ENCODE assay signal across 9 mouse cellular contexts in genomic region chr17:36315689-36316253, GRCm38 (mm10). TPM values are rescaled to one million over a fixed set of nuclear protein-coding genes. Genes with fewer than 3 reads are reported as not detected.
DNase-seq lines count a peak whose midpoint lies in the region; ATAC-seq and TF ChIP-seq lines count a peak whose summit lies in the region.
"Had no signal": no experiment of that assay in that cellular context is flagged by ENCODE, and none has a peak within 500 bp of the region (broad histone marks: within the 10 kb centered on the region; RNA-seq: fewer than 3 reads in every experiment).

No protein-coding gene starts in this region.

- peak overlapping the region; percentile 75 for H3K4me2 ChIP-seq in lung, postnatal 0 days (replicated peaks; ENCODE audit: low read depth, low read length)
- H3K4me2 ChIP-seq in limb, embryonic 11.5 days (ENCODE audit: low read depth, severe bottlenecking), result peak overlapping the region; percentile 82

- no peaks in the 10 kb centered on the region for H3K36me3 ChIP-seq in lung, postnatal 0 days (ENCODE audit: insufficient read depth, low read length)
- no peaks in the 10 kb centered on the region for H3K36me3 ChIP-seq in limb, embryonic 11.5 days (ENCODE audit: control insufficient read depth, insufficient read depth, low read length)

- peak overlapping the region; percentile 74; the same call in 1 of the 2 replicates for H3K27ac ChIP-seq in cerebellum, adult 2 months (ENCODE audit: insufficient read depth, low read length)
- H3K27ac ChIP-seq in lung, postnatal 0 days (ENCODE audit: low read length), result no peak overlapping the region
- no peak overlapping the region for H3K27ac ChIP-seq in limb, embryonic 11.5 days (replicated peaks; ENCODE audit: low read depth, low read length)
- peak overlapping the region; percentile 88 for H3K27ac ChIP-seq in olfactory bulb, adult 2 months (ENCODE audit: insufficient read depth, low read depth, low read length)

- WGBS in cerebellum, adult 2 months, result 28% methylated on average over 5 of the region's 5 CpGs
- WGBS in lung, postnatal 0 days, result 30% methylated on average over 5 of the region's 5 CpGs
- 24% methylated on average over 5 of the region's 5 CpGs for WGBS in limb, embryonic 11.5 days
- 9% methylated on average over 5 of the region's 5 CpGs for WGBS in olfactory bulb, adult 2 months

- ATAC-seq in lung, postnatal 0 days, result no peak
- no peak for ATAC-seq in limb, embryonic 11.5 days (ENCODE audit: insufficient number of reproducible peaks, low FRiP score, low TSS enrichment, low read depth)
- ATAC-seq in megakaryocyte progenitor cell, adult 5-6 weeks (replicated peaks; ENCODE audit: poor library complexity), result no peak

- no peak for DNase-seq in cerebellum, adult 2 months
- no peak for DNase-seq in cerebellum, postnatal 10 days
- no peak for DNase-seq in lung, postnatal 0 days (ENCODE audit: low spot score)
- DNase-seq in lung, adult 18-20 months, result no peak
- DNase-seq in limb, embryonic 11.5 days (ENCODE audit: low spot score), result no peak
- DNase-seq in left cerebral cortex, adult 18-20 months (ENCODE audit: low spot score in 2 of 2), result no peak

- no peak overlapping the region for H3K9ac ChIP-seq in lung, postnatal 0 days (replicated peaks; ENCODE audit: low read depth)
- no peak overlapping the region for H3K9ac ChIP-seq in limb, embryonic 11.5 days (ENCODE audit: low read length)

- no peaks in the 10 kb centered on the region for H3K27me3 ChIP-seq in cerebellum, adult 2 months (ENCODE audit: control insufficient read depth, insufficient read depth, low read length)
- no peaks in the 10 kb centered on the region for H3K27me3 ChIP-seq in lung, postnatal 0 days (replicated peaks; ENCODE audit: insufficient read depth, low read length)
- H3K27me3 ChIP-seq in limb, embryonic 11.5 days (ENCODE audit: control insufficient read depth, insufficient read depth, low read length), result no peaks in the 10 kb centered on the region

- no peak for TF ChIP-seq EP300 in lung, postnatal 0 days (IDR thresholded peaks at IDR 0.05)

- peak overlapping the region; percentile 85 for H3K4me3 ChIP-seq in cerebellum, adult 2 months (replicated peaks; ENCODE audit: insufficient read depth, low read depth, low read length)
- peak overlapping the region; percentile 40 for H3K4me3 ChIP-seq in lung, postnatal 0 days (ENCODE audit: low read depth, low read length)
- H3K4me3 ChIP-seq in limb, embryonic 11.5 days (ENCODE audit: low read depth, low read length), result peak overlapping the region; percentile 42
- peak overlapping the region; percentile 54 for H3K4me3 ChIP-seq in olfactory bulb, adult 2 months (ENCODE audit: insufficient read depth, low read depth, low read length)

- no peaks in the 10 kb centered on the region for H3K9me3 ChIP-seq in lung, postnatal 0 days (ENCODE audit: low read length)
- no peaks in the 10 kb centered on the region for H3K9me3 ChIP-seq in limb, embryonic 11.5 days (ENCODE audit: control insufficient read depth, low read length)

- no peaks in the 10 kb centered on the region for H3K4me1 ChIP-seq in cerebellum, adult 2 months (ENCODE audit: control insufficient read depth, insufficient read depth, low read length)
- H3K4me1 ChIP-seq in lung, postnatal 0 days (ENCODE audit: insufficient read depth, low read depth, low read length), result no peaks in the 10 kb centered on the region
- no peaks in the 10 kb centered on the region for H3K4me1 ChIP-seq in limb, embryonic 11.5 days (ENCODE audit: control insufficient read depth, insufficient read depth, low read length)
- no peaks in the 10 kb centered on the region for H3K4me1 ChIP-seq in olfactory bulb, adult 2 months (ENCODE audit: control insufficient read depth, insufficient read depth, low read length)

- no peak for TF ChIP-seq CTCF in cerebellum, adult 2 months (IDR thresholded peaks at IDR 0.05; ENCODE audit: borderline replicate concordance, insufficient read depth, low read depth, low read length)
- TF ChIP-seq CTCF in lung, postnatal 0 days (IDR thresholded peaks at IDR 0.05), result no peak
- TF ChIP-seq CTCF in olfactory bulb, adult 2 months (IDR thresholded peaks at IDR 0.05; ENCODE audit: insufficient read depth, low read depth, low read length), result no peak

- no peak for TF ChIP-seq POLR2A in cerebellum, adult 2 months (IDR thresholded peaks at IDR 0.05; ENCODE audit: borderline replicate concordance, insufficient read depth, low read length)
- no peak for TF ChIP-seq POLR2A in olfactory bulb, adult 2 months (IDR thresholded peaks at IDR 0.05; ENCODE audit: insufficient read depth, low read depth, low read length)

RNA-seq across cellular contexts. Expression of gene H2-M10.1, which starts 10.2 kb away (rescaled TPM):
- not detected in 2 replicates for polyA plus RNA-seq in cerebellum, adult 2 months (2012; rRNA removed)
- polyA plus RNA-seq in lung, postnatal 0 days (2015; fragmentation: Nextera tagmentation; extraction: Ambion mirVana), result not detected in 2 replicates
- polyA plus RNA-seq in limb, embryonic 11.5 days (2014; fragmentation: Nextera tagmentation; extraction: Ambion mirVana), result not detected in 2 replicates
- not detected in 2 replicates for polyA plus RNA-seq in olfactory bulb, adult 2 months (2012; ENCODE audit: insufficient read depth, insufficient read length, low replicate concordance, missing spikeins)
- not detected for total RNA-seq in left cerebral cortex, adult 18-20 months (2021)
- not detected in 2 replicates for total RNA-seq in megakaryocyte progenitor cell, adult 5-6 weeks (2015)
- total RNA-seq in megakaryocyte progenitor cell, adult 5-6 weeks (2017), result not detected in 2 replicates
- total RNA-seq: adrenal gland, postnatal 14 days had no signal

RNA-seq across cellular contexts. Expression of gene H2-M10.2, which starts 29.5 kb away (rescaled TPM):
- not detected in 2 replicates for polyA plus RNA-seq in cerebellum, adult 2 months (2012; rRNA removed)
- polyA plus RNA-seq in lung, postnatal 0 days (2015; fragmentation: Nextera tagmentation; extraction: Ambion mirVana), result not detected in 2 replicates
- polyA plus RNA-seq in limb, embryonic 11.5 days (2014; fragmentation: Nextera tagmentation; extraction: Ambion mirVana), result 0.13 and 0.17 TPM in 2 replicates
- polyA plus RNA-seq in olfactory bulb, adult 2 months (2012; ENCODE audit: insufficient read depth, insufficient read length, low replicate concordance, missing spikeins), result not detected in 2 replicates
- not detected for total RNA-seq in left cerebral cortex, adult 18-20 months (2021)
- total RNA-seq in megakaryocyte progenitor cell, adult 5-6 weeks (2015), result not detected in 2 replicates
- not detected in 2 replicates for total RNA-seq in megakaryocyte progenitor cell, adult 5-6 weeks (2017)
- total RNA-seq: adrenal gland, postnatal 14 days had no signal

RNA-seq across cellular contexts. Expression of gene Trim39, which starts 43.7 kb away (rescaled TPM):
- polyA plus RNA-seq in cerebellum, adult 2 months (2012; rRNA removed), result 55.6 and 57.9 TPM in 2 replicates
- 9.2 and 10.4 TPM in 2 replicates for polyA plus RNA-seq in lung, postnatal 0 days (2015; fragmentation: Nextera tagmentation; extraction: Ambion mirVana)
- polyA plus RNA-seq in limb, embryonic 11.5 days (2014; fragmentation: Nextera tagmentation; extraction: Ambion mirVana), result 17.9 and 22.2 TPM in 2 replicates
- not detected in 2 replicates for polyA plus RNA-seq in olfactory bulb, adult 2 months (2012; ENCODE audit: insufficient read depth, insufficient read length, low replicate concordance, missing spikeins)
- 10 to 100 TPM; 22.9 to 25.7 TPM for total RNA-seq in left cerebral cortex, adult 18-20 months (2021)
- 13.2 and 14.1 TPM in 2 replicates for total RNA-seq in megakaryocyte progenitor cell, adult 5-6 weeks (2015)
- total RNA-seq in megakaryocyte progenitor cell, adult 5-6 weeks (2017), result 15.3 and 16.3 TPM in 2 replicates

RNA-seq across cellular contexts. Expression of gene H2-M10.3, which starts 52.4 kb away (rescaled TPM):
- polyA plus RNA-seq in cerebellum, adult 2 months (2012; rRNA removed), result not detected in 2 replicates
- polyA plus RNA-seq in lung, postnatal 0 days (2015; fragmentation: Nextera tagmentation; extraction: Ambion mirVana), result not detected in 2 replicates
- not detected in 2 replicates for polyA plus RNA-seq in limb, embryonic 11.5 days (2014; fragmentation: Nextera tagmentation; extraction: Ambion mirVana)
- not detected in 2 replicates for polyA plus RNA-seq in olfactory bulb, adult 2 months (2012; ENCODE audit: insufficient read depth, insufficient read length, low replicate concordance, missing spikeins)
- total RNA-seq in left cerebral cortex, adult 18-20 months (2021), result not detected
- not detected in 2 replicates for total RNA-seq in megakaryocyte progenitor cell, adult 5-6 weeks (2015)
- not detected in 2 replicates for total RNA-seq in megakaryocyte progenitor cell, adult 5-6 weeks (2017)
- total RNA-seq: adrenal gland, postnatal 14 days had no signal

RNA-seq across cellular contexts. Expression of gene Rpp21, which starts 57.9 kb away (rescaled TPM):
- polyA plus RNA-seq in cerebellum, adult 2 months (2012; rRNA removed), result 71.2 and 71.8 TPM in 2 replicates
- polyA plus RNA-seq in lung, postnatal 0 days (2015; fragmentation: Nextera tagmentation; extraction: Ambion mirVana), result 129 and 146 TPM in 2 replicates
- 80.9 and 85.7 TPM in 2 replicates for polyA plus RNA-seq in limb, embryonic 11.5 days (2014; fragmentation: Nextera tagmentation; extraction: Ambion mirVana)
- polyA plus RNA-seq in olfactory bulb, adult 2 months (2012; ENCODE audit: insufficient read depth, insufficient read length, low replicate concordance, missing spikeins), result not detected in 2 replicates
- total RNA-seq in left cerebral cortex, adult 18-20 months (2021), result 10 to 100 TPM; 39.3 to 43.6 TPM
- total RNA-seq in megakaryocyte progenitor cell, adult 5-6 weeks (2015), result 48.6 and 56.3 TPM in 2 replicates
- total RNA-seq in megakaryocyte progenitor cell, adult 5-6 weeks (2017), result 25.9 and 50.6 TPM in 2 replicates

Comparison
In these comparisons a context has a peak if more than half of its experiments do, and no peak if none do; other contexts are left out.
1. H3K27ac ChIP-seq: peak in cerebellum, adult 2 months (single experiment) and olfactory bulb, adult 2 months (single experiment); none in lung, postnatal 0 days (single experiment) and limb, embryonic 11.5 days (single experiment).
2. Peak in every context shown above with its lines, with median percentiles within 50 percentile points of each other: H3K4me3 ChIP-seq.